In genomic region chr11:20455085-20455864, GRCm38 (mm10) we compare ENCODE assay signal across 8 mouse cellular contexts.
DNase-seq lines count a peak whose midpoint lies in the region; ATAC-seq lines count a peak whose summit lies in the region.

No protein-coding gene starts in this region.

- ATAC-seq in activated CD4-positive, CD25-positive, alpha-beta regulatory T cell, adult 4 months, result peak; percentile 86
- peak; percentile 89 for ATAC-seq in hindbrain, embryonic 16.5 days

- peak; percentile 83 to 92 for DNase-seq in cerebellum, postnatal 4 days (ENCODE audit: low spot score in 2 of 2)
- DNase-seq in gastrocnemius, adult 18-20 months (ENCODE audit: low spot score), result peak; percentile 85
- DNase-seq in left cerebral cortex, adult 8-10 months (ENCODE audit: low spot score in 2 of 2), result peak; percentile 54 to 89
- DNase-seq in right cerebral cortex, postnatal 10 days (ENCODE audit: low spot score in 2 of 2), result peak; percentile 85 to 91
- peak; percentile 85 for DNase-seq in urinary bladder, postnatal 14 days (ENCODE audit: low spot score)

- H3K9me3 ChIP-seq in hindbrain, embryonic 16.5 days (ENCODE audit: control insufficient read depth, low read length), result no peaks in the 10 kb centered on the region
- peaks cover 7% of the 10 kb centered on the region; the same call in 1 of the 2 replicates for H3K9me3 ChIP-seq in megakaryocyte, embryonic 14.5 days

- no peak overlapping the region for H3K27ac ChIP-seq in hindbrain, embryonic 16.5 days (ENCODE audit: low read depth, low read length)

- no peaks in the 10 kb centered on the region for H3K36me3 ChIP-seq in hindbrain, embryonic 16.5 days (ENCODE audit: control insufficient read depth, insufficient read depth, low read length)
- H3K36me3 ChIP-seq in megakaryocyte, embryonic 14.5 days (replicated peaks; ENCODE audit: low read length), result no peaks in the 10 kb centered on the region

- H3K9ac ChIP-seq in hindbrain, embryonic 16.5 days (ENCODE audit: low read depth, low read length), result peak overlapping the region; percentile 61

- 0% methylated on average over 35 of the region's 35 CpGs for WGBS in hindbrain, embryonic 16.5 days

- H3K4me3 ChIP-seq in hindbrain, embryonic 16.5 days (ENCODE audit: low read length), result peak overlapping the region; percentile 57
- peak overlapping the region; percentile 94 for H3K4me3 ChIP-seq in megakaryocyte, embryonic 14.5 days (replicated peaks)

- peak overlapping the region; percentile 98 for H3K4me2 ChIP-seq in hindbrain, embryonic 16.5 days (ENCODE audit: low read length)

- peaks cover 5% of the 10 kb centered on the region for H3K4me1 ChIP-seq in hindbrain, embryonic 16.5 days (ENCODE audit: control insufficient read depth, insufficient read depth, low read depth, low read length)
- H3K4me1 ChIP-seq in megakaryocyte, embryonic 14.5 days, result peaks cover 44% of the 10 kb centered on the region

- H3K27me3 ChIP-seq in hindbrain, embryonic 16.5 days (replicated peaks; ENCODE audit: control insufficient read depth, insufficient read depth, low read length), result no peaks in the 10 kb centered on the region
- H3K27me3 ChIP-seq in megakaryocyte, embryonic 14.5 days (replicated peaks), result peaks cover 43% of the 10 kb centered on the region
